Mouse (Mus musculus): ENCODE measurements at regions not wholly inside any gene's neighbourhood (a gene's known extent, or its start where the extent isn't known, plus 50 kb on each side); places are given as distances from the start of the nearest gene placed in this dataset.

DNA sequence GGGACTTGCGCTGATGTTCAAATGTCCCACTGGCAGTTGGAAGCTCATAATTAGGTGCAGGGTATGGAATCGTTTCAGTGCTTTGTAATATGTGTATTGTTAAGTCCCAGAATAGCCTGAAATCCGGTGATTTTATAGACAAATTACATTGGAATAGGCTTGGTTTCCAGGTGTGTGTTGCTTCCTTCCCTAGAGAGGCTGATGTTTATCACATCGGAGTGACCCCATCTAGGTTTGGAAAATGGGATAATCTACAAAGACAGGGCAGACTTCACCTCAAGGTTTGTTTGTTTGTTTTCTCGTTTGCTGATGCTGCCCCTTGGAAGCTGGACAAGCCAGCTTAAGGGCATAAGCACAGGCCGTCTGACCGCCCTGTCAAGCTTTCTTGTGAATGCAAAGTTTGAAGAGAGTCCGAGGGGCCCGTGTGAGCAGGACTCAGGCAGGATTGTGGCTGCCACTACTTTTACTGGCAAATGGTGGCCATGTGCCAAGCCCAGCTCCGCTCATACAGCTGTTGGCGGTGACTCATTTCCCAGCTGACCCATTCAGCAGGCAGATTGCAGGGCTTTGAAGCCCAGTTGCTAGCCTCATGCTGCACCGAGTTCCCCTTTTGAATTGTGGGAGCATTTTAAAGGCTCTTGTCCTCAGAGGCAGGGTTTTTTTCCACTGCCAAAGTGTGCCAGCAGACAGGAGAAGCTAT lies 200.6 kb upstream of the Tgfbr2 start:
- Histone ChIP-seq H3K36me3 (replicated peaks) (no peaks in the 10 kb centered on the region), H3K27me3 (ENCODE audit: poor library complexity, severe bottlenecking) (no peaks in the 10 kb centered on the region), H3K4me3 (no peak overlapping the region), H3K4me1 (no peaks in the 10 kb centered on the region), H3K27ac (no peak overlapping the region), H3K9me3 (no peaks in the 10 kb centered on the region)
- WGBS = 90% methylated on average over 12 of the region's 12 CpGs
- no peak for DNase-seq (ENCODE audit: extremely low spot score, low spot score)

DNA sequence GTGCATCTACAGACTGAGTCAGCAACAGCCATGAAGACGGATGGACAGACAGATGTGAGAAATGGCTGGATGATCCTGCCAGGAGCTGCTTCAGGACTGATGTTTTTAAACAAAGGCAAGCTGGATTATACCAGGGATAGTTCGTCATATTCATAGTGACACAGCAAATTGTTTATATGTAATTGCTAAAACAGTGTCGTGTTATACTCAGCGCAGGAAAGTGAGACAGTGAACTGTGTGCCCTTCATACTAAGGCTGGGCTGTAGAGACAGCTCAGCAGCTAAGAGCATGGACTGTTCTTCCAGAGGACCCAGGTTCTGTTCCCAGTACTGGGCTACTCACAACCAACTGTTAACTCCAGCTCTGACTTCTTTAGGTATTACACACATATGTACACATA lies 199.2 kb upstream of the Tgfbr2 start:
- H3K36me3 ChIP-seq (replicated peaks) = no peaks in the 10 kb centered on the region
- no peaks in the 10 kb centered on the region for H3K9me3 ChIP-seq
- H3K27me3 ChIP-seq (ENCODE audit: poor library complexity, severe bottlenecking) = no peaks in the 10 kb centered on the region
- no peaks in the 10 kb centered on the region for H3K4me1 ChIP-seq
- no peak for DNase-seq (ENCODE audit: extremely low spot score, low spot score)
- 94% methylated on average over 4 of the region's 4 CpGs for WGBS
- H3K4me3 ChIP-seq = no peak overlapping the region
- no peak overlapping the region for H3K27ac ChIP-seq

DNA sequence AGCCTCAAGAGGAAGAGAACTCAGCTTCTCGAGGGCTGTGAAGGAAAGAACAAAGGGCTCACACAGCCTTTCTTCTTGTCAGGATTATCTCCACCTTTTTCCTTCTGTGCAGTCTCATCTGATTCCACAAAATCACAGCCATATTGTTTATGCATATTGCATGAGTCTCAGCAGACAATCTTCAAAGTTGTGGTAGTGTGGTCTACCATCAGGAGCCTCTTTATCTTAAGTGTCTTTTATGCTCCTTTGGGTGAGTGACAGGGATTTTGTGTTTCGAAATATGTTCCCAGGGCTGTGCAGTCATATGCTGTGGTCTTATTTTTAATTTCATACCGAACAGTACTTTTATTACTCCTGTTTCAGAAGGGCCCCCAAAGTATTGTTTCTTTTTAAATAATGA lies 198.2 kb upstream of the Tgfbr2 start:
- no peaks in the 10 kb centered on the region for H3K4me1 ChIP-seq
- H3K27ac ChIP-seq = no peak overlapping the region
- 72% methylated on average over 3 of the region's 3 CpGs for WGBS
- DNase-seq (ENCODE audit: extremely low spot score, low spot score) = no peak
- no peaks in the 10 kb centered on the region for H3K9me3 ChIP-seq
- no peak overlapping the region for H3K4me3 ChIP-seq
- no peaks in the 10 kb centered on the region for H3K27me3 ChIP-seq (ENCODE audit: poor library complexity, severe bottlenecking)
- no peaks in the 10 kb centered on the region for H3K36me3 ChIP-seq (replicated peaks)

DNA sequence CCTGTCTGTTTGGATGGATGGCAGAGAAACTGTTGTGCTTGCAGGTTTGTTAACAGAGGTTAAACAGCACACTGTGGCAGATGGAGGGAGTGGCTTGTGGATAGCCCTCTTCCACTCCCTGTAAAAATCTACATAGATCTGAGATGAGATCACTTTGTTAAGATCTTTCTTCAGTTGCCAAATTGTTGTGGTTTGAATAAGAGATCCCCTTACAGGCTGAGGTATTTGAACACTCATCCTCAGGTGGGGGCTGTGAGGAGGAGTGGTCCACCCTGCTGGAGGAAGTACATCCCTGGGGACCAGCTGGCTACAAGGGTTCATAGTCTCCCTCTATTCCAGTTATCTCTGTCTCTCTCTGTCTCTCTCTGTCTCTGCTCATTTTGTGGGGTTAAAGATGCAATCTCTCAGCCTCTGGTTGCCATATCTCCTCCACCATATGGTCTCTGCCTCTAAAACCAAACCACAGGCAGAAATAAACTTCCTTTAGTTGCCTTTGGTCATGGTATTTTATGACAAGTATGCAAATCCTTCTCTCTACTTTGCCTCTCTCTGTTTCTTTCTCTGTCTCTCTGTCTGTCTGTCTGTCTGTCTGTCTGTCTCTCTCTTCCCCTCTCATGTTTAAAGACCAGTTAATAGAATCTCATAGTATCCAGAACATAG lies 194.0 kb upstream of the Tgfbr2 start:
- Histone ChIP-seq H3K4me3 (no peak overlapping the region), H3K4me1 (no peaks in the 10 kb centered on the region), H3K9me3 (no peaks in the 10 kb centered on the region), H3K27me3 (ENCODE audit: poor library complexity, severe bottlenecking) (no peaks in the 10 kb centered on the region), H3K36me3 (replicated peaks) (no peaks in the 10 kb centered on the region), H3K27ac (no peak overlapping the region)
- DNase-seq (ENCODE audit: extremely low spot score, low spot score) = no peak

GRCm38 (mm10) chr9:116366713-116367112 lies 191.6 kb upstream of the Tgfbr2 start:
- 94% methylated on average over 7 of the region's 7 CpGs for WGBS
- DNase-seq (ENCODE audit: extremely low spot score, low spot score) = no peak
- Histone ChIP-seq H3K36me3 (replicated peaks) (no peaks in the 10 kb centered on the region), H3K27me3 (ENCODE audit: poor library complexity, severe bottlenecking) (no peaks in the 10 kb centered on the region), H3K4me1 (no peaks in the 10 kb centered on the region), H3K27ac (no peak overlapping the region), H3K4me3 (no peak overlapping the region), H3K9me3 (peaks cover 4% of the 10 kb centered on the region; the same call in 1 of the 2 replicates)

GRCm38 (mm10) chr9:116366193-116366592 lies 191.0 kb upstream of the Tgfbr2 start:
- WGBS = 83% methylated on average over 9 of the region's 9 CpGs
- H3K36me3 ChIP-seq (replicated peaks) = no peaks in the 10 kb centered on the region

GRCm38 (mm10) chr9:116365701-116366100 lies 190.5 kb upstream of the Tgfbr2 start:
- no peaks in the 10 kb centered on the region for H3K4me1 ChIP-seq
- H3K4me3 ChIP-seq = no peak overlapping the region
- no peaks in the 10 kb centered on the region for H3K27me3 ChIP-seq (ENCODE audit: poor library complexity, severe bottlenecking)
- no peak overlapping the region for H3K27ac ChIP-seq
- no peak for DNase-seq (ENCODE audit: extremely low spot score, low spot score)
- peaks cover 4% of the 10 kb centered on the region; the same call in 1 of the 2 replicates for H3K9me3 ChIP-seq
- H3K36me3 ChIP-seq (replicated peaks) = no peaks in the 10 kb centered on the region
- WGBS = 81% methylated on average over 3 of the region's 3 CpGs

More at GRCm38 (mm10) chr9:116366193-116366592, 191.0 kb upstream of the Tgfbr2 start:
- no peak overlapping the region for H3K27ac ChIP-seq
- H3K4me1 ChIP-seq = no peaks in the 10 kb centered on the region
- H3K27me3 ChIP-seq (ENCODE audit: poor library complexity, severe bottlenecking) = no peaks in the 10 kb centered on the region
- no peak overlapping the region for H3K4me3 ChIP-seq
- H3K9me3 ChIP-seq = peaks cover 4% of the 10 kb centered on the region; the same call in 1 of the 2 replicates
- no peak for DNase-seq (ENCODE audit: extremely low spot score, low spot score)

DNA sequence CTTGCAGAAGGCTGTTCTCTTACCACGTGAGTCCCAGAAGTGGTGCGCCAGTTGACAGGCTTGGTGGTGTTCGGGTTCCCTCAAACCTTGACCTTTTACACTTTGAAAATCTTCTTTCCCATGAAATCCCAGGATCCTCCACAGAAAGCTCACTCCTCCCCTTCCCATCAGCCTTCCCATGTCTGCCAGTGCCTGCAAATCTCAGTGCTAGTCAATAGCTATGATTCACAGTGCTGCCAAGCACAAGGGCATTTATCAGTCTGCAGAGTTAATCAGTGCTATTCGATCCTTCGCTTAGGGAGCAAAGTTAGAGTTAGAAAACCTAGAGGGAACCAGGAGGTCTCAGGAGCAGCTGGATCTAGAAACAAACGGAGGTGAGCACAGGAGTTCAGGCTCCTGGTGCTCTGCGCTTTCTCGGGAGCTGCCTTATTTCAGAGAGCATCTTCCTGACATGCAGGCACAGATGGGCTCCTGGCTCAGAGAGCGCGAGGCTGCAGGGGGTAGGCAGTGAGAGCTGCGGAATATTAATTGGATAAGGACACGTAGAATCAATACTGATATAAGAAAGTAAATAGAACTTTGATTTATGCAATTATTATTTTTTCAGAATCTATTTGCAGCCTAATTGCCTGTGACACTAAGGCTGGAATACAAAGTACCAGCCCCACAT lies 190.0 kb upstream of the Tgfbr2 start:
- WGBS = 85% methylated on average over 12 of the region's 12 CpGs
- no peaks in the 10 kb centered on the region for H3K4me1 ChIP-seq
- no peak for DNase-seq (ENCODE audit: extremely low spot score, low spot score)

GRCm38 (mm10) chr9:116361092-116361491 lies 185.9 kb upstream of the Tgfbr2 start:
- Histone ChIP-seq H3K27me3 (ENCODE audit: poor library complexity, severe bottlenecking) (no peaks in the 10 kb centered on the region), H3K4me3 (no peak overlapping the region), H3K4me1 (no peaks in the 10 kb centered on the region), H3K9me3 (peaks cover 4% of the 10 kb centered on the region; the same call in 1 of the 2 replicates), H3K27ac (no peak overlapping the region), H3K36me3 (replicated peaks) (no peaks in the 10 kb centered on the region)
- 84% methylated on average over 3 of the region's 3 CpGs for WGBS
- no peak for DNase-seq (ENCODE audit: extremely low spot score, low spot score)

More for the DNA sequence above, 190.0 kb upstream of the Tgfbr2 start:
- H3K9me3 ChIP-seq = peaks cover 4% of the 10 kb centered on the region; the same call in 1 of the 2 replicates
- no peak overlapping the region for H3K27ac ChIP-seq
- no peaks in the 10 kb centered on the region for H3K27me3 ChIP-seq (ENCODE audit: poor library complexity, severe bottlenecking)
- no peak overlapping the region for H3K4me3 ChIP-seq
- H3K36me3 ChIP-seq (replicated peaks) = no peaks in the 10 kb centered on the region

- 91% methylated on average over 7 of the region's 7 CpGs for WGBS
- Histone ChIP-seq H3K4me3 (no peak overlapping the region), H3K36me3 (replicated peaks) (no peaks in the 10 kb centered on the region), H3K4me1 (no peaks in the 10 kb centered on the region), H3K9me3 (no peaks in the 10 kb centered on the region), H3K27ac (no peak overlapping the region), H3K27me3 (ENCODE audit: poor library complexity, severe bottlenecking) (no peaks in the 10 kb centered on the region)
- DNase-seq (ENCODE audit: extremely low spot score, low spot score) = no peak
Observed at GRCm38 (mm10) chr9:116354056-116354732, 179.0 kb upstream of the Tgfbr2 start.

DNA sequence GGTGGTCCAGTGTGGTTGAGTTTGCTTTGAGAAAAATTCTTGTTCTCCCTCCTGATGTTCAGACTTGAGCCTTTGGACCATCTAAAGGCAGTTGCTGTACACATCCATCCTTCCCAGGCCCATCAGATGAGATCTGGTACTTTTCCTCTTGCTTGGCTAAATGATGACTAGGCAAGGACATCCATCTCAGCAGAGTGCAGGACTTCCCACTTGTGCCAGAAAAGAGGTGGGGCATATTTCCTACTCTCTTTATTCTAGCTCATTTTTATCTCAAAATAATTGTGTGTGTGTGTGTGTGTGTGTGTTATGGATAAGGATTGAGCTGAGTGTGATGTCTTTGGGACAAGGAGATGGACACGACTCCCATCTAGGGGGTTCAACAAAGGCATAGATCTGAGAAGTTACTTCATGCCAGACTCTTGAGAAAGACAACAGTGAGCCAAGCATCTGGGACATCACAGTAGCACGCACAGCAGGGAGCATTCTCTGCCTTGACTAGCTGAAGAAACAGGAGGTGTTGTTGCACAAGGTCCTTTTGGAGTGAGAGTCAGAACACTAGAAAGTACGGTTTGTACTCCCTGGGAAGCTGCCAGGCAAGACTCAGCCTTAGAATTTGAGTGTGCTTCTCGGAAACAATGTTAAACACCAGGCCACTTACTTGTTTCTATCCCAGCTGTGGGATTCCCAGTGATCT lies 177.8 kb upstream of the Tgfbr2 start:
- H3K4me1 ChIP-seq = no peaks in the 10 kb centered on the region
- H3K27ac ChIP-seq = no peak overlapping the region
- 76% methylated on average over 4 of the region's 4 CpGs for WGBS
- no peaks in the 10 kb centered on the region for H3K9me3 ChIP-seq
- no peak for DNase-seq (ENCODE audit: extremely low spot score, low spot score)
- H3K27me3 ChIP-seq (ENCODE audit: poor library complexity, severe bottlenecking) = no peaks in the 10 kb centered on the region
- H3K36me3 ChIP-seq (replicated peaks) = no peaks in the 10 kb centered on the region
- no peak overlapping the region for H3K4me3 ChIP-seq

- WGBS = 87% methylated on average over 10 of the region's 10 CpGs
- H3K4me3 ChIP-seq = no peak overlapping the region
- no peaks in the 10 kb centered on the region for H3K36me3 ChIP-seq (replicated peaks)
- H3K27me3 ChIP-seq (ENCODE audit: poor library complexity, severe bottlenecking) = no peaks in the 10 kb centered on the region
- no peak for DNase-seq (ENCODE audit: extremely low spot score, low spot score)
- no peak overlapping the region for H3K27ac ChIP-seq
- no peaks in the 10 kb centered on the region for H3K4me1 ChIP-seq
- no peaks in the 10 kb centered on the region for H3K9me3 ChIP-seq
Observed at GRCm38 (mm10) chr9:116350804-116351547, 175.8 kb upstream of the Tgfbr2 start.

Measured in forebrain, embryonic 10.5 days (tissue).